Mouse (Mus musculus) heart, embryonic 15.5 days (tissue): ENCODE measurements at regions not wholly inside any gene's neighbourhood (a gene's known extent, or its start where the extent isn't known, plus 50 kb on each side); places are given as distances from the start of the nearest gene placed in this dataset.

Experiments
- ATAC-seq: fragments of 200-750 bp; cut with Nextera tagmentation; replicated peaks from 2 replicates; pipeline ENCODE4 v1.8.0; 2017; ENCODE audit warnings: low read depth, moderate TSS enrichment; ENCODE audit not compliant: insufficient number of reproducible peaks, insufficient read depth, low FRiP score
- H3K27ac ChIP-seq: fragments of 300-500 bp; sonication (generic); 2 replicates; pipeline ENCODE4 v1.5.1; 2015; ENCODE audit warnings: mild to moderate bottlenecking, inconsistent platforms
- H3K27me3 ChIP-seq: fragments of 300-500 bp; sonication (generic); 2 replicates; pipeline ENCODE4 v1.6.1; 2015; ENCODE audit warnings: inconsistent platforms
- H3K36me3 ChIP-seq: fragments of 300-500 bp; sonication (generic); 2 replicates; pipeline ENCODE4 v1.6.1; 2015; ENCODE audit warnings: mild to moderate bottlenecking, inconsistent platforms
- H3K4me1 ChIP-seq: fragments of 300-500 bp; sonication (generic); replicated peaks from 2 replicates; pipeline ENCODE4 v1.6.1; 2015; ENCODE audit warnings: inconsistent platforms
- H3K4me2 ChIP-seq: fragments of 300-500 bp; sonication (generic); 2 replicates; pipeline ENCODE4 v1.6.1; 2015; ENCODE audit warnings: inconsistent platforms, mild to moderate bottlenecking, moderate library complexity
- H3K4me3 ChIP-seq: fragments of 300-500 bp; sonication (generic); 2 replicates; pipeline ENCODE4 v1.5.1; 2015; ENCODE audit warnings: mild to moderate bottlenecking, inconsistent platforms
- H3K9ac ChIP-seq: fragments of 300-500 bp; sonication (generic); 2 replicates; pipeline ENCODE4 v1.6.1; 2015; ENCODE audit warnings: mild to moderate bottlenecking, inconsistent platforms
- H3K9me3 ChIP-seq: fragments of 300-500 bp; sonication (generic); replicated peaks from 2 replicates; pipeline ENCODE4 v1.6.1; 2016; ENCODE audit warnings: inconsistent platforms
- WGBS: fragments of 180-500 bp; shearing (Covaris S2); methylation state at CpG from one replicate; pipeline ENCODE4 v1.1.7; 2015; ENCODE audit warnings: mixed read lengths; 5-methylcytosine and 5-hydroxymethylcytosine counted together

- H3K4me2 ChIP-seq: peak overlapping the region; percentile 48
- WGBS: 30% methylated on average over 17 of the region's 17 CpGs
These were observed 487.9 kb upstream of the Adam24 start for GRCm38 (mm10) chr8:40186715-40187583.

DNA sequence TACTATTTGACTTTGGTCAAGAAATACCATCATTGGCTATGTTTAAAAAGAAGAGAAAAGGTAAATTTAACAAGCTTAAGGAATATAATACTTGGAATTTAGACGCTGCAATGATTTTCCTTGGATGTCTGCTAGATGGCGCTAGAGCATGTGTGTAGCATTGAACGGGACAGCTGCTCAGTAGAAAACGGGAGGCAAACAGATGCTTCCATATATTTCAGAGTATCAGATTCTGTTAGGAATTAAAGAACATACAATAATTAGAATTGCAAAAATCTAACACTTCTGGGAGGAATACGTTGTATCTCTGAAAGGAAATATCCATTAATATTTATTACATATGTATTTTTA lies 487.3 kb upstream of the Adam24 start:
- no peak overlapping the region for H3K9ac ChIP-seq
- H3K4me2 ChIP-seq: peak overlapping the region; percentile 48; the same call in 1 of the 2 replicates
- H3K27ac ChIP-seq: no peak overlapping the region
- H3K27me3 ChIP-seq: no peaks in the 10 kb centered on the region
- no peaks in the 10 kb centered on the region for H3K9me3 ChIP-seq
- H3K4me1 ChIP-seq: no peaks in the 10 kb centered on the region
- no peaks in the 10 kb centered on the region for H3K36me3 ChIP-seq
- no peak for ATAC-seq
- WGBS: 4% methylated on average over 5 of the region's 5 CpGs
- H3K4me3 ChIP-seq: no peak overlapping the region

More at GRCm38 (mm10) chr8:40186715-40187583, 487.9 kb upstream of the Adam24 start:
- no peak overlapping the region for H3K9ac ChIP-seq
- H3K27ac ChIP-seq: no peak overlapping the region
- no peaks in the 10 kb centered on the region for H3K27me3 ChIP-seq
- peak overlapping the region; percentile 13; the same call in 1 of the 2 replicates for H3K4me3 ChIP-seq
- ATAC-seq: no peak
- no peaks in the 10 kb centered on the region for H3K36me3 ChIP-seq
- no peaks in the 10 kb centered on the region for H3K4me1 ChIP-seq
- no peaks in the 10 kb centered on the region for H3K9me3 ChIP-seq

DNA sequence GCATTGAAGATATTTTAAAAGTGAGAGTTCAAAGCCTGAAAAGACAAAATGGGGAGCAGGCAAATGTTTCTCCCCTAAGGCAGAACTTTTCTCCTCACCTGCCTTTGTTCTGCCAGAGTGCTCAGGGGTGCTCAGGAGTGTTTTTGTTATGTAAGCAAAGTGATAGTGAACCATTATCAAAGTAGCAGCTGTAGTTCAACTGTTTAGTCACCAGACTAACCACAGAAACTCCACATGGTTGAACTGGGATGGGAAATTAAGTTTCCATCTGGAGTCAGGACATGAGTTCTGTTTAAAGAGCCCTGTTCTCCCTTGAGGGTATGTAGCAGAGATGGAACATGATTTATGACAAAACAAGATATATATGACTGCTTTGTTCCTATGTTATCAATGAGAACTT lies 482.6 kb upstream of the Adam24 start:
- Histone ChIP-seq H3K9me3 (no peaks in the 10 kb centered on the region), H3K36me3 (no peaks in the 10 kb centered on the region), H3K4me1 (no peaks in the 10 kb centered on the region), H3K4me2 (no peak overlapping the region), H3K27ac (no peak overlapping the region), H3K27me3 (no peaks in the 10 kb centered on the region), H3K4me3 (no peak overlapping the region), H3K9ac (no peak overlapping the region)
- no peak for ATAC-seq

- Histone ChIP-seq H3K27ac (no peak overlapping the region), H3K36me3 (no peaks in the 10 kb centered on the region), H3K9me3 (no peaks in the 10 kb centered on the region), H3K4me2 (no peak overlapping the region), H3K27me3 (no peaks in the 10 kb centered on the region), H3K4me1 (no peaks in the 10 kb centered on the region), H3K4me3 (no peak overlapping the region), H3K9ac (no peak overlapping the region)
- WGBS: 44% methylated on average over 1 of the region's 1 CpGs
- ATAC-seq: no peak
These were observed 481.7 kb upstream of the Adam24 start for GRCm38 (mm10) chr8:40193148-40193547.

GRCm38 (mm10) chr8:40210871-40211270 lies 464.0 kb upstream of the Adam24 start:
- Histone ChIP-seq H3K9me3 (no peaks in the 10 kb centered on the region), H3K4me3 (no peak overlapping the region), H3K9ac (no peak overlapping the region), H3K27me3 (no peaks in the 10 kb centered on the region), H3K27ac (no peak overlapping the region), H3K36me3 (no peaks in the 10 kb centered on the region), H3K4me1 (no peaks in the 10 kb centered on the region), H3K4me2 (no peak overlapping the region)
- WGBS: 83% methylated on average over 4 of the region's 4 CpGs
- no peak for ATAC-seq

- Histone ChIP-seq H3K4me1 (peaks cover 3% of the 10 kb centered on the region; the same call in 1 of the 2 replicates), H3K9ac (no peak overlapping the region), H3K4me2 (no peak overlapping the region), H3K36me3 (no peaks in the 10 kb centered on the region), H3K4me3 (no peak overlapping the region), H3K27ac (no peak overlapping the region), H3K27me3 (no peaks in the 10 kb centered on the region), H3K9me3 (no peaks in the 10 kb centered on the region)
- 28% methylated on average over 4 of the region's 4 CpGs for WGBS
- ATAC-seq: no peak
These were observed 451.4 kb upstream of the Adam24 start for GRCm38 (mm10) chr8:40223521-40223920.

- H3K27ac ChIP-seq: no peak overlapping the region
- 65% methylated on average over 1 of the region's 1 CpGs for WGBS
- no peak overlapping the region for H3K9ac ChIP-seq
- H3K9me3 ChIP-seq: no peaks in the 10 kb centered on the region
- no peak overlapping the region for H3K4me3 ChIP-seq
- no peak overlapping the region for H3K4me2 ChIP-seq
- H3K27me3 ChIP-seq: no peaks in the 10 kb centered on the region
- no peaks in the 10 kb centered on the region for H3K36me3 ChIP-seq
- peaks cover 3% of the 10 kb centered on the region; the same call in 1 of the 2 replicates for H3K4me1 ChIP-seq
- ATAC-seq: no peak
These were observed 447.6 kb upstream of the Adam24 start for GRCm38 (mm10) chr8:40227262-40227661.
